Mouse (Mus musculus): ENCODE data around the gene Pclaf.

DNA sequence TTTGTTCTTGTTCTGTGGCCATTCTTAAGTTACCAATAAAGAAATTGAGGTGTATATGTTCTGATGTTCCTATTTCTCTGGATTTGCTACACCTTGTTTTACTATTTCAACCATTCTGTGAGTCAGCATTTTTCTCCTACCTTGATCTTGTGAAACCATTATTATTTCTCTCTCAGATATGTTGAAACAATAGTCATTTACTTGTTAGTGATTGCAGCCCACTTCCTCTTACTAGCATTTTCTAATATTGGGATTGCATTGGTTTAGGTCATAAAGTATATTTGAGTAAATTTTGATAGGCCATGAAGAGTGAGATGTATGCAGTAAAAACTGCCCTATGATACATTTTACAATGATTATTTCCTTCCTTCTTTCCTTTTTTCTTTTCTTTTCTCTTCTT lies 38.4 kb downstream of the Pclaf start:
- no peak for TF ChIP-seq CTCF (conservative IDR thresholded peaks at IDR 0.05; ENCODE audit: low read length)
- TF ChIP-seq POU5F1 (IDR thresholded peaks at IDR 0.05; ENCODE audit: borderline replicate concordance, low read length) = no peak
- no peak for TF ChIP-seq NANOG (IDR thresholded peaks at IDR 0.05; ENCODE audit: borderline replicate concordance, low read length)

Data from E14TG2a.4 (cell line).